Mouse (Mus musculus): ENCODE data around the gene Tlk2.

Tlk2 gene

GRCm38 (mm10) chr11:105264506-105264905, 85.9 kb downstream of the Tlk2 start:
- DNase-seq = no peak

DNA sequence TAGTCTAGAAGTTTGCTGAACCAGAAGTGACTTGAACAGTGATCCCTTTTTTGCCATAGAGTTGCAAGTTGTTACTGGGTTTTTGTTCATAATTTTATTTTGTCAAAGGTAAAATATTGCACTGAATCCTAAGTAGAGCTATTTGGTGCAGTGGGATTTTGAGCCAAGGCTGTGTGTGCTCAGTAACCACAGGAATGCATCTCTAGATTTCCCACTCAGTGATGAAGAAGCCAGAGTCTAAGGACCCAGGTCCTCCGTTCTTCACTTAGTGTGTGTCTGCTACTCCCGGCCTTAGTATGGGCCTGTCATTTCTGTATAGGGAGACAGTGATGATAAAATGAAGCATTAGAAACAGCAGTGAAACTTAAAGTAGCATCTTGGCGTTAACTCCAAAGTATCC, 86.4 kb downstream of the Tlk2 start:
- DNase-seq = no peak

DNA sequence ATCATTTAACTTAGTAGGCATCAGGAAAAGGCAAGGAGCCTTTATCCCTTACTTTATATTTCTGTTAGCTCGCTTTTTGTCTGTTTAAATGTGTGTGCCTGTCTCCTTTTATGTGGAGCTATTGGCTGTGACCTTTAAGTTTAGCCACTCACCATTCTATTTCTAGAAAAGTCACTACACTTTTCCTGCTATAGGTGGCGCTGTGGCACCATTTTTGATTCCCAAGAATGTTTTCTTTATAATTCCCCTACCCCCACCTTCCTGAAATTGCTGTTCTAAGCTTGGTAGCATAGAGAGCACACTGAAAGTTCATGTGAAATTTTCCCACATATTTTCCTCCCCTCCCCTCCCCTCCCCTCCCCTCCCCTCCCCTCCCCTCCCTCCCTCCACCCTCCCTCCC, 91.5 kb downstream of the Tlk2 start:
- no peak for DNase-seq

DNA sequence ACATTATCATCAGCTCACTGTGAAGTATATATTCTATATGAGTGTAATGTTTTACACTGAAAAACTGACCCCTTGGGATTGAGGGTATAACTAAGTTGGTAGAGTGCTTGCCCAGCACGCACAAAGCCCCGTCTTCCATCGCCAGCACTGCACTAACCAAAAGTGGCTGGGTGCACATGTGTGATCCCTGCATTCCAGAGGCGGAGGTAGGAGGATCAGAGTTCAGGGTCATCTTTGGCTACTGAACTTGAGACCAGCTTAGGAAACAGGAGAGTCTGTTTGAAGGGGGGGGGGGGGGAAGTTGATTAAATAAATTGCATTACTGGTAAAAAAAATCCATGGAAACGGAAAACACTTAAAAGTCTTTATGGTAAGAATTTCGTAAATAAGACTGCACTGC, 101.8 kb downstream of the Tlk2 start:
- no peak for DNase-seq

GRCm38 (mm10) chr11:105281291-105281690, 102.7 kb downstream of the Tlk2 start:
- no peak for DNase-seq

DNA sequence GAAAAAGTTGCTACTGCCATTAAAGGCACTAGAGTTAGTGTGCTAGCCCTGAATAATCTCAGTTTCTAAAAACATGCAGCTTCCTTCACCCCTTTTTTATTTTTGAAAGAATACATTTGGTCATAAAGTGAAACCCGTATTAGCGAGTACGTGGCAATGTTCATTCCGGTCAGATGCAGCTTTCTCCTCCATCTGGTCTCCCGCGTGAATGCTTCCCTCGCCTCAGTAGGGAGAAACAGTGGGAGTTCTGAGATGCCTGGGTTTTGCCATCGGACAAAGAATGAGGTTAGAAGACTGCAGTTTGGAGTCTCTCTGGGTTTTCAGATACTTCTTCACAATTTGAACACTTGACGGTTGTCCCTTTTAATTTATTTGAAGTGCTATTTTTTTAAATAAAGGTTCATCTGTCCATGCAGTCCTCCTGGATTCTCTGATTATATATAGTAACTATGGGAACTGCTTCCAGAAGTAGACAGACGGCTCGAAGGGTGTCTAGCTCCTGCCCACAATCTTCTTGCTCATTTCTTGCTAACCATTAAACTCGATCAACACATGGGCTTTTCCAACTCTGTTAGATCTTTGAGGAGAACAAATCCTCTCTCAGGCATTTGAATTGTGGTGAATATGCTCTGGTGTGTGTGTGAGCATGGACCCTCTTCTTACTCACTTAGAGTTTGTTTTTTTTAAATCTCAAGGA, 103.3 kb downstream of the Tlk2 start:
- no peak for DNase-seq

- no peak for DNase-seq
Measured at GRCm38 (mm10) chr11:105282460-105282859, 103.9 kb downstream of the Tlk2 start.

GRCm38 (mm10) chr11:105283016-105283415, 104.4 kb downstream of the Tlk2 start:
- DNase-seq = no peak

GRCm38 (mm10) chr11:105285720-105286119, 107.1 kb downstream of the Tlk2 start:
- DNase-seq = no peak

DNA sequence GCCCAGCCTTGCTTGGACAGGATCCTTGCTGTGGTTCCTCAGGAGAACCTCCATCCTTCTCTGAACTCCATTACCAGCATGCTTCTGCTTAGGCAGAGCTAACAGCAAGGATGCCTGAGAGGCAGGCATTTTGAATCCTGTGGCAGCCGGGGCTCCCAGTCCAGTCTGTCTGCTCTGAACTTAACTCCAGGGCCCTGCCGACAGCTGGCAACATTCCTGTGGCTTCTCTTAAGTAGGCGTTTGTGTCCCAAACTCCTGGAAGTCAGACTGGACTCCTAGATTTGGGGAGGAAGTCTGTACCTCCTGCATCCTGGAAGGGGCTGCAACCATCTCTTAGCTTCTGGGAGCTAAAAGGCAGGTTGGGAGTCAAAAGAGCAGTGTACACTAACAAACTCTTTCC, 110.8 kb downstream of the Tlk2 start:
- no peak for DNase-seq

DNA sequence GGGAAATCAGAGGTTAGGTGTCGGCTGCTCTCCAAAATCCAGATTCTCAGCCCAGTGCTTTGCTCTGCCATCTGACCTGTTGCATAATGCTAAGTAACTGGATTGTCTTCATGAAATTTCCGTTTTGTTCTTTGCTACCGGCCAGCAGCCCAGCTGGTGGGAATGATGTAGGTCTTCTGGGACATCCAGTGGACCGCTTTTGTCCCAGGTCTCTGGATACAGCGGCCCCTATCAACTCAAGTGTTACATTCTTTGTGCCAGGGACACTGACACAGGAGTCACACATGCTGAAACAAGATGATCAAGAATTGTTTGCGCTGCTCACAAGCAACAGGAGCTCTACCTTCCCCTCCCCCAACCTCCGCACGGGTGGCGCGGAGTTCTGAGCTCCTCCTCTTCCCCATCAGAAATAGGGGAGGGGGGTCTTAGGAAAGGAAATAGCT, 113.1 kb downstream of the Tlk2 start:
- no peak for DNase-seq

DNA sequence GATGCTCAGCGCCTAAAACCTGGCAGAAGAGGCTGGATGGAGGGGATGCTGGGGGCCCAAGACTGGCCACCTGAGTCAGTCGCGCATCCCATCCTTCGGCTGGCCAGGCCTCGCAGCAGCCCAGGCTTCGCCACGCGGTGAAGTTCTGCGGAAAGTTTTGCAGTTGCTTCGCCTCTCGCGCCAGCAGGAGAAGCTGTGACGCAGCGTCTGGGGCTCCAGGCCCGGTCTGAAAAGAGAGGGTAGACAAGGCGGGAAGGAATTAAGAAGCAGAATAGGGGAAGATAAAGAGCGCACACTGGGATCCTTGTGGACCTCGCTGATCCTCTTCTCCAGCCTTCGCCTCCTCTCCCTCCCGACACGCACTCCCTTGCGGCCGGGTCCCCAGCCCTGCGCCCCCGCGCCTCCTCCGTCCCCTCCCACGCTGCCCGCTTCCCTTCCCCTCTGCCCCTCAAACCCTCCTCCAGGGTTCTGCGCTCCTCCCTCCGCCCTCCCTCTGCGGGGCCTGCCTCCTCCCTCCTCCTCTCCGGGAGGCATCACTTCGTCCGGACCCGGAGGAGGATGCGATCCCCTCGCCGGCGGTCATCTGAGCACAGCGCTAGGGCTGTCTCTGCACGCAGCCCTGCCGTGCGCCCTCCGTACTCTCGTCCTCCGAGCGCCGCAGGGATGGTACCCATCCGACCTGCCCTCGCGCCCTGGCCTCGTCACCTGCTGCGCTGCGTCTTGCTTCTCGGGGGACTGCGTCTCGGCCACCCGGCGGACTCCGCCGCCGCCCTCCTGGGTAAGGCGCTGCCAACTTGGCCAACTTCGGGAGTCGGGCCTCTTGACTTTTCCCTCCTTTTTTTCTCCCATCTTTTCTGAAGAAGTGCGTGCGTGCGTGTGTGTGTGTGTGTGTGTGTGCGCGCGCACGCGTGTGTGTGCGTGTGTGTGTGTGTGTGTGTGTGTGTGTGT, 113.8 kb downstream of the Tlk2 start, which contains the start of gene Mrc2:
TSS of gene Mrc2 (plus strand) at position 520 of the 948 bp plus-strand sequence.
- DNase-seq = peak in 1 of 2 experiments; percentile 9

DNA sequence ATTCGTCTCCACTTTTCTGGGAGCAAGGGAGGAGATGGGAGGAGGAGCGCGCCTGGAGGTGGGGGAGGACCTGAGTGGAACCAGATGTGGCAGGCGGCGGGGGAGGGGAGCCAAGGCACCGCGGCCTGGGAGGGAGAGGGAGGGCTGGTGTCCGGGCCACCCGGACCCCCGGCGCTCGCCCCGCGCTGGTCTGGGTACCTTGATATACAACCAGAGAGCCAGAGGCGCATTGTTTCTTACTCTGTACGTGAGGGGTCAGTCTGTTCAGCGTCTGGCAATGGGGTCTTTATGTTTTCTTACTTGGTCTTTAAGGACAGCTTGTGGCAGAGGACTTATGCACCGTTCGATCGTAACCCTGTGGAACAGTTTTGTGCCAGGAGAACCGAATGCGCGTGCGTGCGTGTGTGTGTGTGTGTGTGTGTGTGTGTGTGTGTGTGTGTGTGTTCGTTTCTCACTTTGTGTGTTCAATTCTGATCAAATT, 114.5 kb downstream of the Tlk2 start:
- DNase-seq = no peak

GRCm38 (mm10) chr11:105293901-105294494, 115.4 kb downstream of the Tlk2 start:
- DNase-seq = no peak

DNA sequence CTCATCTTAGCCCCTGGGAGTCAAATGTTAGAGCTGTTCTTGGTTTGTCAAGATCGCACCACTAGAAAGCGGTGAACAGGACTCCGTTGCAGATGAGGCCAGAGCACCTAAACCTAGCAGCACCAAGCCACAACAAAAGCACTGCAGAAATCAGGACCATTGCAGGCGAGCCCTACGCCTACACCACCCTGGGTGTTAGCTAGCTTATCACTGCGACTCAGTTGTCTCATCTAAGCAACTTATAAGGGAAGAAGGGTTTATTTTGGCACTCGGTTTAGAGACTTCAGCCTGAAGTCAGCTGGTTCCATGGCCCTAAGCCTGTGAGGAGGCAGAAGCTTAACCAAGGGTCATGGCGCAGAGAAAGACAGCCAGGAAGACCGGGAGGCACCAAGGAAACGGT, 117.5 kb downstream of the Tlk2 start:
- no peak for DNase-seq

DNA sequence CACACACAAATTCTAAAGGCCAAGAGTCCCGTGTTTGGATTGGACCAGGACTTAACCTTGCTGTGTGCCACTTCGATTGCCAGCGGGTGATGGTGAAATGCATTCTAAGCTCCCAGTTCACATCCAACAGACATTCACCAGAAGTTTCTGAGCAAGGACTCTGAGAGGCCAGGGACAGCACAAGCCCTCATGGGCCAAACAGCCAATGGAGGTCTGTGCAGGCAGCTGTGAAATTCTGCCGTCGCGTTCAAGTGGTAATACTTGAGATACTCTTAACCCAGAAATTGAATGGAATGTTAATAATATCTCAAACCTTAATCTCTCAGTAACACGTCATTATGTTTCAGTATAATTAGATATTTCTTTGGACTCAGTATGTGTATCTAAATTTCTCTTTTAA, 131.6 kb downstream of the Tlk2 start:
- no peak for DNase-seq

DNA sequence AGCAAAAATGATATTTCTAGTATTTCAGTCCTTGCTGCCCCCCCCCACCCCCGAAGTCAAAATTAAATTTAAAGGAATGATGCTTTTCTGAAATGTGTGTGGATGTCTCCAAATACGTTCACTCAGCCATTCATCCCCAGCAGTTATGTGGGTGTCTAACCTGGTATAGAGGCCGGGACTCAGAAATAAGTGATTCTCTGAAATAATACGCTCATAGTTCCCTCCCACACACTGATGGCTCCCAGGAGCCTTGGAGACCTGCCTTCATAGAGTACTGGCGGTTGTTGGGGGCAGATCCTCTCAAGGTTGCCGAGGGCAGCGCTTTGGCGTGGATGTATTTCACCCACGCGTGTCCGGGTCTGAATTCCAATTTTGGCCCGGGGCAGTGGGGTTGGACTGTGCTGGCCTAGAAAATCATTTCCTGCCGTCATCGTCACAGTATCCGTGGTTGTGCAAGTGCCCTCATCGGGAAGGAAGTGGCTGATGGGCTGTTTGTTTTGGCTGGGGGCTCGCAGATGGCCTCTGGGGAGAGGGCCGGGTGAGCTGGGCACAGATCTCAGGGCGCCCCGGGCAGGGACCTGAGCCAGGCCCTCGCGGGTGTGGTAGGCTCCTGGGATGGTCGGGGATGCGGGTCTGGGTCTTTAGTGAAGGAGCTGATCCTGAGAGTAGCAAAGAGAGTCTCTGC, 132.8 kb downstream of the Tlk2 start:
- no peak for DNase-seq

GRCm38 (mm10) chr11:105312311-105312942, 133.8 kb downstream of the Tlk2 start:
- no peak for DNase-seq

- DNase-seq = no peak
Measured at GRCm38 (mm10) chr11:105312972-105313632, 134.5 kb downstream of the Tlk2 start.

- DNase-seq = no peak
Measured at GRCm38 (mm10) chr11:105313633-105314014, 135.0 kb downstream of the Tlk2 start.

GRCm38 (mm10) chr11:105315296-105315695, 136.7 kb downstream of the Tlk2 start:
- DNase-seq = no peak

DNA sequence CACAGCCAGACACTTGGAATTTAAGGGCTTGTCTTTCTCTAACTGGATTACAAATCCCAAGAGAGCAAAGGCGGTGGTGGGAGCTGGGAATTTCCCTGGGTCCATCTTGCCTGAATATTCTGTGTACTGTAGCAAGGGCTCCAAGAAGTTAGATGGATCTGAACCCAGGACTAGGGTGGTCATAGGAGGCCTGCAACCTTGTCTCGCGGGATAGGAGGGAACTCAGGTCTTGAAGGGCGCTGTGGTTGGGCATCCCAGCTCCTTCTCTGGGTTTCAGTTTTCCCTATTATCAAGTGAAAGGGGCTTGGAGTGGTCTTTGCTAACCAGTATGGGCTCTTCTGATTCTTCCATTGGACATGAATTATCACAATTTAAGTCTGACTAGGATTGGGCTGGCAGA, 137.5 kb downstream of the Tlk2 start:
- no peak for DNase-seq

Data from thymus, adult 18-20 months (tissue).